Mouse (Mus musculus): ENCODE measurements at regions not wholly inside any gene's neighbourhood (a gene's known extent, or its start where the extent isn't known, plus 50 kb on each side); places are given as distances from the start of the nearest gene placed in this dataset.

GRCm38 (mm10) chr3:80284656-80285055, 400.3 kb downstream of the Fam198b start:
- no peak for DNase-seq

- DNase-seq, result no peak
Measured at GRCm38 (mm10) chr3:80285246-80285645, 400.9 kb downstream of the Fam198b start.

- DNase-seq, result no peak
Measured at GRCm38 (mm10) chr3:80293485-80293884, 409.2 kb downstream of the Fam198b start.

- no peak for DNase-seq
Measured at GRCm38 (mm10) chr3:80307632-80308031, 423.3 kb downstream of the Fam198b start.

- no peak for DNase-seq
Measured at GRCm38 (mm10) chr3:80309931-80310330, 425.6 kb downstream of the Fam198b start.

- DNase-seq, result no peak
Measured at GRCm38 (mm10) chr3:80311689-80312088, 427.4 kb downstream of the Fam198b start.

GRCm38 (mm10) chr3:80322291-80322690, 438.0 kb downstream of the Fam198b start:
- DNase-seq, result no peak

- no peak for DNase-seq
Measured at GRCm38 (mm10) chr3:80324726-80325125, 440.4 kb downstream of the Fam198b start.

GRCm38 (mm10) chr3:80331776-80332175, 447.4 kb downstream of the Fam198b start:
- DNase-seq, result no peak

GRCm38 (mm10) chr3:80334446-80334893, 450.1 kb downstream of the Fam198b start:
- DNase-seq, result no peak

- DNase-seq, result no peak
Measured at GRCm38 (mm10) chr3:80336123-80336674, 451.9 kb downstream of the Fam198b start.

- no peak for DNase-seq
Measured at GRCm38 (mm10) chr3:80367972-80368371, 434.7 kb downstream of the Gria2 start.

GRCm38 (mm10) chr3:80369214-80369941, 433.3 kb downstream of the Gria2 start:
- DNase-seq, result no peak

- no peak for DNase-seq
Measured at GRCm38 (mm10) chr3:80372436-80372835, 430.2 kb downstream of the Gria2 start.

- DNase-seq, result no peak
Measured at GRCm38 (mm10) chr3:80385986-80386385, 416.6 kb downstream of the Gria2 start.

GRCm38 (mm10) chr3:80396240-80396639, 406.4 kb downstream of the Gria2 start:
- DNase-seq, result no peak

- DNase-seq, result no peak
Measured at GRCm38 (mm10) chr3:80420453-80420852, 382.2 kb downstream of the Gria2 start.

GRCm38 (mm10) chr3:80421461-80421860, 381.2 kb downstream of the Gria2 start:
- DNase-seq, result no peak

GRCm38 (mm10) chr3:80422106-80422505, 380.5 kb downstream of the Gria2 start:
- DNase-seq, result no peak

- no peak for DNase-seq
Measured at GRCm38 (mm10) chr3:80422646-80423045, 380.0 kb downstream of the Gria2 start.
